Mouse (Mus musculus): ENCODE data around the gene Krt79.

The Krt79 gene

DNA sequence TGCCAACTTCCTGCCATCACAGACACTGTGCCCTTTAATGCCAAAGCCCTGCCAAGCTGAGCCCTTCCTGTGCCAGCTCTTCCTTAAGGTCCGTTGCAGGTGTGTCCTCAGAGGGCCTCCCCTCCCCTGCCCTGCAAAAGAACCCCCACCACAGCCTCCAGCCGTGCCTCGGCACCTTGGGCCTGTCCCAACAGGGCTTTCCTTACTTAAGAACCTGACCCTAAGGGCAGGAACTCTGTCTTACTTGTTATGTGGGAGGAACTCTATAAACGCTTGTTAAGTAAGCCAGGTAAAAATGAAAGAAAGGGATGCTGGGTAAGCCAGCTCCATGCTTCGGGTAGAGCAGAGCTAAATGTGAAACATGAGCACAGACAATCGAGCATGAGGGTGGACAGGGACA lies 7.1 kb downstream of the Krt79 start:
- DNase-seq (ENCODE audit: low spot score in 2 of 2), result no peak

DNA sequence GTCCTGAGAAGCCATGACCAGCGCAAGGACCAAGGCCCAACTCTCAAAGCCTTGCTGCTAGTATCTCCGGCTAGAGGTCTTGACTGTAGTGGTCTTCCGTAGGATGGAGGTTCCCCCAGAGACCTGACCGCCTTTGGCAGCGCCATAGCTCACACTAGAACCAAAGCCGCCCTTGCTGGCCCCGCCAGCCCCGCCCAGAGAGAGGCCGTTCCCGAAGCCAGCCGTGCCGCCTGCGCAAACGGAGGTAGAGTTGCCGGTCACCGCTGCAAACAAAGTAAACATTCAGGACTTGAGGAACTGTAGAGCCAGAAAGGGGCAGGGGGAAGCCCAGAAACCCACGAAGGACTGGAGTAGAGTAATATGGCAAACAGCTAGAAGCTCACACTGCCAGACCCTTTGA lies 10.5 kb downstream of the Krt79 start:
- DNase-seq (ENCODE audit: low spot score in 2 of 2), result no peak

DNA sequence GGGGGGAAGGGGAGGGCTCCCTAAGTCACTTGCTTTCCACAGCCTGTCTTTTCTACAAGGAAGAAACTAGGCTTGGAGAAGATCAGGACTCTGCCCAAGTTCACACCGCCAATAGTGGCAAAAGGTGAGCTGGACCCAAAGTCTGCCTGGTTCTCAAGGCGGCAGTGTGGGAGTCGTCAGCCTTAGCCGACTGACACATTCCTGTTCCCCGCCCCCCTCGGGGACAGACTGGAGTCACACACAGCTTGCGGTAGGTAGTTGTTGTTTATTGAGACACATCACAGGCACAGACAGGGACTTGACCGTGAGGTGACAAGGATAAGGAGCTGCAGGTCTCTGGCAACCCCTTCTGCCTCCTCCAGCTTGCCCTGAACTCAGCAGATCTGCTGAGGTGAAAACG lies 11.0 kb downstream of the Krt79 start:
- no peak for DNase-seq (ENCODE audit: low spot score in 2 of 2)

DNA sequence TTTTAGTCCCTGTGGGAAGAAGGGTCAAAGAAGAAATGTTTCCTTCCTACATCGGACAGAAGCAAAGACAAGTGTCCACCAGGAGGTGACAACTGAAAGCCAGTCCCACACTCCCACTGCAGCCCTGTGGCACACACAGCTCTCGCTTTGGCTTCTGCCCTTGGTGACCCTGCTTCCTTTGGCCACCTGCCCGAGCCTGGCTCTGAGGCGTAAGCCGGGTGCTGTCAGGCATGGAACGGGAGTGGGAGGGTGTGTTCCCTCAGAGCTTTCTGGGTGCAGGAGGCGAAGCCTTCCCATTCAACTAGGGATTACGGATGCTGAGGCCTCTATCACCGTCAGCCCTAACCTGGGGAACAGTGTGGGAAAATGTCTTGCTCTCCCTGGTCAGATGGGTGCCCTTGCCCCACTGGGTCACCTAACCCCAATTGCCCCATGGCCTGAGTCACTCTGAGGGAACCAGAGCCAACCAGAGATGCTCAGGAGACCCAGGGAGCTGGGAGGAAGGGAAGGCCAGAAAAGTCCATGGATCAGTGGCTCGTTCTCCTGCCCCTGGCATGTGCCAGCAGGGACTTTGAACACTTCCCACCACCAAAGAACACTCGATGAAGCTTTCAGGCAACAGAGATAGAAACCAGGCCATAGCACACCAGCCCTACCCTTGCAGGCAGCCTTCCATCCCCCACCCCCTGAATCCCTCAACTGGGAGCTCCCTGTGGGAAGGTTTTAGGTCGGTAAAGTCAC lies 12.6 kb downstream of the Krt79 start:
- no peak for DNase-seq (ENCODE audit: low spot score in 2 of 2)

DNA sequence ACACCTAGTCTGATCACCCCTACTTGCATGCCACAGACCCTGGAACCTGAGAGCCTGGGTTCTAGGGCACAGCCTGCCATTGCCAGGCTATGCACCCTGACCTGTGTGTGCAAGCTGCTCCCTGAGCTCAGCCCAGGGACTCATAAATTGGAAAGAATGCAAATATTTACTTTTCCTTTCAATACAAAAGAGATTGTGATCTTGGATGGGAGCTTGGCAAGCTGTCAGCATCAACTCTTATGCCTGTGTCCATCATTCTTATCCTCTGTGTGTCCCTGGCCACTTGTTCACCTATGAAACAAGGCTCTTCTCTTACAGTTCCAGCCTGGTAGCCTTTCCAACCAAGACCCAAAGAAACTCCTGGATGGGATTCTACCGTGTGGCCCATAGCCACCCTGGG lies 15.1 kb downstream of the Krt79 start:
- DNase-seq (ENCODE audit: low spot score in 2 of 2), result no peak

DNA sequence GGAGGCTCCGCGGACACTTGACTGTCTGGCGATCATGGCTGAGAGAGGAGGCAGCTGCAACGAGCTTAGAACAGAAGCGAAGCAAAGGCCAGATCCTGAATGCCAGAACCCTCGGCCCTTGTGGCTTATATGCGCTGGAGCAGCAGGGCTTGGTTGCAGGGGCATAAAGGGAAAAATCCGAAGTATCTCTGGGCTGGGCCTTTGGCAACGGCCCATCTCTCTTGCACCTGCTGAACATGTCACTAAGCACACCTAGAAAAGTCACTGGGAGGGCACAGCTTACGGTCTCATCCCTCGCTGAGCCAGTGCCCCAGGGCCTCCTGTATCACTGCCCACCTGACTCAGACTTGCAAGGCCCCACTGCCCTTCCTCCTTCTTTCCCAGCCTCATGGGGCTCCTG lies 15.5 kb downstream of the Krt79 start, which contains the start of gene Krt4:
TSS of gene Krt4 (minus strand) at position 101 of the 400 bp plus-strand sequence.
- no peak for DNase-seq (ENCODE audit: low spot score in 2 of 2)

DNA sequence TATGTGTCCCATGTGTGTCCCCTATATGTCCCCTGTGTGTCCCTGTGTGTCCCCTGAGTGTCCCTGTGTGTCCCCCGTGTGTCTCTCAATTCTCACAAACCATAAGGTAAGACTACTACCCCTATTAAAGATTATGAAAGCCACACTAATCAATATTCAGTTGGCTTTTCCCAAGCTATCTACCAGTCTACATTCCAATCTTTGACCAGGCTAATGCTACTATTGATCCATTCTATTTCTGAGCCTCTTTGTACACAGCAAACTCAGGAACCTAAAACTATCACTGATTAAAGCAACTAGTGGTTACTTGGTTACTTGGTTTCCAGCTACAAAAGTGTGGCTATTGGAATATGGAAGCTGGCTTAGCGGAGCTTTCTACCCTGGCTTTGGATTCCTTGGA lies 17.8 kb downstream of the Krt79 start:
- no peak for DNase-seq (ENCODE audit: low spot score in 2 of 2)

DNA sequence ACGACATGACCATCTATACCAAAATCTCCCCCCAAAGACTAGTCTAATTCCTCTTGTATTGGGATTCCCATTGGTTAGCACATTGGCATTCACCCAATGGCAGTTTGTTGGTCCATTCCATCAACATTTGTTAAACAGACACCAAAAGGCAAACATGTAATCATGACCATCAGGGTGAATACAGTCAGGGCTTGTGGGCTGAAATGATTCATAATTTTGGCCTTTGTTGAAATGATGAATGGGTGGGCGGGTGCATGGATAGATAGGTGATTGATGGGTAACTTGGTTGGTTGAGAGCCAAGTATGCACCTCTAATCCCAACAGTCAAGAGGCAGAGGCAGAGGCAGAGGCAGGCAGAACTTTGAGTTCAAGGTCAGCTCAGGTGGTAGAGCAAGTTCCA lies 24.1 kb downstream of the Krt79 start:
- no peak for DNase-seq (ENCODE audit: low spot score in 2 of 2)

DNA sequence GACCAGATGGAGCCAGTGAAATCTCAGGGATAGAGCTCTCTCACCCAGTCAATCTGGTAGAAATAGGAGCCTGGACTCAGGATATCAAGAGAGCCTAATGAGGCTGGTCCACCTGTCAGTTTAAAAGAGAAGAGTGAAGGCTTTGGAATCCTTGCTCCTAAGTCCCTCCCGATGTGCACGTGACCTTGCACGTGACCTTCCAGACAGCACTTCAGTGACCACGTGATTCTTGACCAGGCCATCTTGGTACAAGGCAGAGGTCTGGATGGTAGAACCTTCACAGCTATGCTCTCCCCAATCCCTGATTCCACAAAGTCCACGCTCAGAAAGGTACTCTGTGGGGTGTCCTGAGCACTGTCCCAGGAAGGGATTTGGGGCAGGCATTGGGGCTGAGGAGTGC lies 35.3 kb downstream of the Krt79 start:
- DNase-seq (ENCODE audit: low spot score in 2 of 2), result no peak

DNA sequence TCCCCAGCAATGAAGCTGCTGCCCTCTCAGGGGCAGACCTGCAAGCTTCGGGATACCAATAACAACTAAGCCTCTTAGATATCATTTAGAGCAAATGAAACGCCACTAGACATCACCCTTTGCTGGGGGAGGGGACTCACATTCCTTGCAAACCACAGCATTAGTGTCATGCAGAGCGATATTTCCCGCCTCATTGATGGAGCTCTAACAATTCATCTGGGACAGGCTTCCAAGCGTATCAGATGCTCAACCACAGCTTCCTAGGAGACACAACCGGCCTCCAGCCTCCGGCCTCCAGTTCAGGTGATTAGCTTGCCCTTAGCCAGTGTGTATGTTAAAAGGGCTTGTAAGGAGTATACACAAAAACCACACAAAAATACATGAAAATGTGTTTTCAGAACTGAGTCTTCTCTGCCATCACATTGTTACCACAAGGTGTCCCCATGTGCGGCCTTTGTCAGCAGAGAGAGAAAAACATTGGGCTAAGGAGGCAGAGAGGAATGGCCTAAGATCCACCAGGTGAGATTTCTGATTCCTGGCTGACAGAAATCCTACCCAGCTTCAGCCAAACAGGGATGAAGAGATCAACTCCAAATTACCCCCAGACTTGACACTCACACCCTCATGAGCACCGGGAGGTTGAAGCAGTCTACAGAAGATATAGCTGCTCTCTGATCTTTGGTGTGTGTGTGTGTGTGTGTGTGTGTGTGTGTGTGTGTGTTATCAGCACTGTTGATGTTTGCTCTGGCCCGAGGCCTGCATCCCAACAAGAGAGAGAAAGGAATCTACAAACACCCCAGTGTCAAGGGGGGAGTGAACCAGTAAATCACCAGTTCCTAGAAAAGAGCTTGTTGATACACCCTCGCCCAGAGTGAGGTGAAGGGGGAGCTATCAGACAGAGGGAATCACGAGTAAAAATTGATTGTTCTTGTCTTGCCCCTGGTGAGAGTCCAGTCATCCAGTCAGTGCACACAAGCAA lies 37.7 kb downstream of the Krt79 start:
- DNase-seq (ENCODE audit: low spot score in 2 of 2), result no peak

DNA sequence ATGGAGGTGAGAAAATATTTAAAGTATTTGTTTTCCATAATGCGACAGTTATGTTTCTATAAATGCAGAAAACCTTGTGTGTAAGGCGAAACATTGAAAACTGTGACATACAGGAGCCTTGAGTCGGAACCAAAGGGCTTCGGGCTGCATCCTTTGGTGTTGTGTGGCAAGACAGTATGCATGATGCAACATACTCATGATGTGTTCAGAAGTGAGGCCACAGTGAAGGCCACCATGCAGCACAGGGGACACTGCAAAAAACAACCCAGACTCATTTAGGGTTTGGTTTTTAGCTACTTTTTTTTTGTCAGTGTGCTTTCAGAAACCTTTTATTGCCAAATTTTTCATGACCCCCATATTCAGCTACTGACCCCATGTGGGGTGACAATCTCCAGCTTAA lies 44.9 kb downstream of the Krt79 start:
- DNase-seq (ENCODE audit: low spot score in 2 of 2), result no peak

DNA sequence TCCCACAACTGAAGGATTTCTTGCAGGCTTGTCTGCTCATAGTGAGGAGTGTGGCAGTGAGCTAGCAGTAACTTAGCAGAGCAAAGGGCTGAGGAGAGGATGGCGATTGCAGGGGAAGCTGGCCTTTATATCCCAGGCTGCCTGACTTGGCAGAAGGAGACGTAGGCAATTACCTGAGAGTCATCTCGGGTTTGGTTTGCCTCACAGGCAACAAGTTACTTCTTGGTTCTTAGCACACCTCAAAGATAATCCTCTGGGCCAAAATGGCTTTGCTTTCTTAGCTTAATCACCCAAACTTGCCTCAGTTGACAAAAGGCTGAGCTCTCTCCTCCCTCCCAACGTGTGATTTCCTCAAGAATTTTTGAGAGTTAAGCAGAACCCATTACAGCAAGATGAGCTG lies 47.3 kb downstream of the Krt79 start, which contains the start of gene Krt76:
TSS of gene Krt76 (minus strand) at position 101 of the 400 bp plus-strand sequence.
- DNase-seq (ENCODE audit: low spot score in 2 of 2), result no peak

DNA sequence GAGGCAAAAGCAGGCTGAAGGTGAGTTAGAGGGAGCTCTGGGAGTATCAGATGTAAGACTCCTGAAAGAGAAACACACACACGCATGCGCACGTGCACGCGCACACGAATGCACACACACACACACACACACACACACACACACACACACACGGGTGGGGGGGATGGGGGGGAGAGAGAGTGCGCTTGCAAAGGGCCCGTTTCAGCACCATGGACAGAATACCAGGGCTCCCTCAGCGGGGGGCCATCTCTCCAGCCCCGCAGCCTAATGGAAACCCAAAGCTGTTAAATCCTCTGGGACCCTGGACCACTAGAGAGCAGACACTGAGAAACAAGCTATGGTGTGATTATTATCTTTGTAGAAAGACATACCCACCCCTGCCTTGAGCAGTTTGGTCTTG lies 60.3 kb downstream of the Krt79 start:
- no peak for DNase-seq (ENCODE audit: low spot score in 2 of 2)
